Mouse (Mus musculus): ENCODE results near the gene Cdk5r1. TPM values are rescaled to one million over a fixed set of nuclear protein-coding genes. Genes with fewer than 3 reads are reported as not detected.

Gene Cdk5r1
- polyA plus RNA-seq, 1 experiment from 2014 or later: 0.55 TPM

- H3K36me3 ChIP-seq (ENCODE audit: control insufficient read depth, insufficient read depth): no peaks in the 10 kb centered on the region
- no peak for ATAC-seq (replicated peaks; ENCODE audit: extremely low read depth, insufficient read depth, low FRiP score)
- H3K27me3 ChIP-seq (ENCODE audit: control insufficient read depth, insufficient read depth, low read length): no peaks in the 10 kb centered on the region
- peaks cover 24% of the 10 kb centered on the region for H3K4me1 ChIP-seq (ENCODE audit: control insufficient read depth, insufficient read depth, low read length)
- no peak overlapping the region for H3K4me2 ChIP-seq (ENCODE audit: low read depth, low read length)
- WGBS: 56% methylated on average over 10 of the region's 10 CpGs
- H3K9me3 ChIP-seq (replicated peaks; ENCODE audit: control insufficient read depth, low read length): no peaks in the 10 kb centered on the region
- no peak overlapping the region for H3K27ac ChIP-seq (ENCODE audit: low read length)
- H3K9ac ChIP-seq (ENCODE audit: low read length): no peak overlapping the region
- no peak overlapping the region for H3K4me3 ChIP-seq (ENCODE audit: low read length)
These were observed 20.5 kb downstream of the Cdk5r1 start for GRCm38 (mm10) chr11:80497225-80497919.

- peak overlapping the region; percentile 30 for H3K27ac ChIP-seq (ENCODE audit: low read length)
- H3K36me3 ChIP-seq (ENCODE audit: control insufficient read depth, insufficient read depth): no peaks in the 10 kb centered on the region
- no peaks in the 10 kb centered on the region for H3K9me3 ChIP-seq (replicated peaks; ENCODE audit: control insufficient read depth, low read length)
- H3K4me2 ChIP-seq (ENCODE audit: low read depth, low read length): peak overlapping the region; percentile 44; the same call in 1 of the 2 replicates
- H3K4me3 ChIP-seq (ENCODE audit: low read length): no peak overlapping the region
- peak; percentile 11; the same call in 1 of the 2 replicates for ATAC-seq (replicated peaks; ENCODE audit: extremely low read depth, insufficient read depth, low FRiP score)
- 38% methylated on average over 11 of the region's 11 CpGs for WGBS
- H3K9ac ChIP-seq (ENCODE audit: low read length): no peak overlapping the region
- H3K4me1 ChIP-seq (ENCODE audit: control insufficient read depth, insufficient read depth, low read length): peaks cover 20% of the 10 kb centered on the region
- H3K27me3 ChIP-seq (ENCODE audit: control insufficient read depth, insufficient read depth, low read length): no peaks in the 10 kb centered on the region
These were observed 21.7 kb downstream of the Cdk5r1 start for GRCm38 (mm10) chr11:80498328-80499070.

GRCm38 (mm10) chr11:80499550-80499952 is 22.7 kb downstream of the Cdk5r1 start:
- no peaks in the 10 kb centered on the region for H3K9me3 ChIP-seq (replicated peaks; ENCODE audit: control insufficient read depth, low read length)
- H3K36me3 ChIP-seq (ENCODE audit: control insufficient read depth, insufficient read depth): no peaks in the 10 kb centered on the region
- no peak overlapping the region for H3K4me3 ChIP-seq (ENCODE audit: low read length)
- ATAC-seq (replicated peaks; ENCODE audit: extremely low read depth, insufficient read depth, low FRiP score): 0 out of 2 replicates have a peak, but pooled peaks have one; percentile 26
- peak overlapping the region; percentile 30 for H3K27ac ChIP-seq (ENCODE audit: low read length)
- H3K9ac ChIP-seq (ENCODE audit: low read length): no peak overlapping the region
- H3K4me2 ChIP-seq (ENCODE audit: low read depth, low read length): no peak overlapping the region
- WGBS: 72% methylated on average over 4 of the region's 4 CpGs
- no peaks in the 10 kb centered on the region for H3K27me3 ChIP-seq (ENCODE audit: control insufficient read depth, insufficient read depth, low read length)
- peaks cover 20% of the 10 kb centered on the region for H3K4me1 ChIP-seq (ENCODE audit: control insufficient read depth, insufficient read depth, low read length)

DNA sequence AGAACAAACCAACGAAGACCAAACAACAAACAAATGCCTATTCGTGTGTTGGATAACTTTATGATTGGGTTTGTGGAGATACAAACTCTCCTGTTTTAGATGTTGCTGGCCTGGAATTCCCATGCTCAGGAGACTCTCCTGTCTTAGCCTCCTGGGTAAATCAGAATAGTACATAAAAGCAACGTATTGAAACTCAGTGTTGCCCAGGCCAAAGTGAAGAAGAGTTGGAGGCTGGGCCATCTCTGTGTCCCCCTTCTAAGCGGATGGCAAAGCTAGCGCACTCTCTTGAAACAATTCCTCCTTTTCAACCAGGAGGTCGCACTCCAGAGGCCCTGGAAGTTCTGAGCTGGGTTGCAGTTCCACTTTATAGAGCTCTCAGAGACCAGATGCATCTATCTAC is 26.5 kb downstream of the Cdk5r1 start:
- WGBS: 86% methylated on average over 6 of the region's 6 CpGs
- H3K4me3 ChIP-seq (ENCODE audit: low read length): no peak overlapping the region
- H3K4me2 ChIP-seq (ENCODE audit: low read depth, low read length): no peak overlapping the region
- no peak overlapping the region for H3K27ac ChIP-seq (ENCODE audit: low read length)
- ATAC-seq (replicated peaks; ENCODE audit: extremely low read depth, insufficient read depth, low FRiP score): no peak
- H3K36me3 ChIP-seq (ENCODE audit: control insufficient read depth, insufficient read depth): no peaks in the 10 kb centered on the region
- H3K27me3 ChIP-seq (ENCODE audit: control insufficient read depth, insufficient read depth, low read length): no peaks in the 10 kb centered on the region
- H3K4me1 ChIP-seq (ENCODE audit: control insufficient read depth, insufficient read depth, low read length): peaks cover 18% of the 10 kb centered on the region
- H3K9me3 ChIP-seq (replicated peaks; ENCODE audit: control insufficient read depth, low read length): no peaks in the 10 kb centered on the region
- no peak overlapping the region for H3K9ac ChIP-seq (ENCODE audit: low read length)

DNA sequence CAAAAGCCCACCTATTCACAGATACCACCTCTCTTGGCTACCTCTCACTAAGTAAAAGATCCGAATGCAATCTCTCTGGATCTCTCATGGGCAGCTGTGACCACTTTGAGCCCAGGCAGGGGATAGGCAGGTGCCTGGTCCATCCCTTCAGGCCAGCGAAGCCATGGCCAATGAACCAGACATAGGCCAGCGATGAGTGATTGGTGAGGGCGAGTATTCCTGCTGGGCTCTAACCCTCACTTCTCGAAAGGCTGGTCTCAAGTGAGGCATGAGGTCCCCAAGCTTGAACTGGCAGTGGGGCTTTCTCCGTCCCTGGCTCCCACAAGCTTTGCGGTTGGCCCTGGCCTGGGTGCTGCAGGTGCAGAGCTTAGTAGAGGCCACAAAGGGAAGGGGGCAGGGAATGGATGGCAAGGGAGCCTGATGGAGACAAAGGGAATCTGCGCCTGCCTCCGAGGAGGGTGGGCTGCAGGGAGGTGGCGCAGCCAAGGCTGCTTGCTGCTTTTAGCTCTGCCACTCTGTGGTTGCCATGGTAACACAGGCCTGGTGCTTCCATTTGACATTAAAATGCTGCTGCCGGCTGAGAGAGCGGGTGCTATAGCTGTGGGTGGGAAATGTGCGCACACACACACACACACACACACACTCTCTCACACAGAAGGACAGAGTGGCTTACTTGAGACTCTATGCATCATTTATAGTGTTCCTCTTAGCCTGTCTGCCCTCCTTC is 27.1 kb downstream of the Cdk5r1 start:
- Histone ChIP-seq H3K27ac (ENCODE audit: low read length) (no peak overlapping the region), H3K27me3 (ENCODE audit: control insufficient read depth, insufficient read depth, low read length) (no peaks in the 10 kb centered on the region), H3K9me3 (replicated peaks; ENCODE audit: control insufficient read depth, low read length) (no peaks in the 10 kb centered on the region), H3K4me3 (ENCODE audit: low read length) (no peak overlapping the region), H3K4me1 (ENCODE audit: control insufficient read depth, insufficient read depth, low read length) (peaks cover 15% of the 10 kb centered on the region), H3K36me3 (ENCODE audit: control insufficient read depth, insufficient read depth) (no peaks in the 10 kb centered on the region), H3K9ac (ENCODE audit: low read length) (no peak overlapping the region), H3K4me2 (ENCODE audit: low read depth, low read length) (no peak overlapping the region)
- ATAC-seq (replicated peaks; ENCODE audit: extremely low read depth, insufficient read depth, low FRiP score): no peak
- 50% methylated on average over 13 of the region's 13 CpGs for WGBS

DNA sequence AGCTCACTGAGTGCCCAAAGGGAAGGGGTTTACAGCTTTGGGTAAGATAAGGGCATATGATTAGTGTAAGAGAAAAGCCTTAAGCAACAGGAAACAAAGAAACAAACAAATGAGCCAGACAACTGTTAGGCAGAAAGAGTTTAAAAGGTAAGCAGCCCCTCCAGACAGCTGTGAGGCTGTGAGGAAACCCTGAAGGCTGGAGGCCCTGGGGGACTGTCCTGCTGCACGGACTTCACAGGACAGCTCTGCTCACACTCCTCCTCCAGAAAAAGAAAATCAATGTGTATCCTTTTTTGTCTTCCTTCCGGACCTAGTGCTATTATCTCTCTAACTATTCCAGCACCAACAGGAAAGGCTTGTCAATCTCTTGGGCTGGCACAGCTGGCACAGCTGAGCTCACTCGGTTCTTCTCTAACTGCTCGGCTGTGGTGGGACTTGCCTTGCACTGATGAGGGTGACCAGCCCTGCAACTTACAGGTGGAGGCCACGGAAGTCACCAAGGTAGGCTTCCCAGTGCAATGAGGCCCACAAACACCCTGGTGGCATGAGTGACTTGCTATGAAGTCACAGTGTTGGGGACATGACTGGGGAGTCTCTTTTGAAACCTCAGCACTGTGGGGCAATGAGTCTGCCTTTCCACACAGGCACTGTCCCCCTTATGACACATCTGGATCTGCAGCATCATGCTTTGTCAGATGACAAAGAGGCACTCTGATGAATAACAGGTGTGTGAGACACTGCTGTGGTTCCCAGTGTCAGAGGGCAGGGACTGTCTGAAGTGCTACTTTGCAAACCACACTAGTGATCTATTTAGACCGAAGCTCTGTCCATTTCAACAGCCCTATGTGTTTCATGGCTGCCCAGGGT is 27.9 kb downstream of the Cdk5r1 start:
- Histone ChIP-seq H3K27ac (ENCODE audit: low read length) (no peak overlapping the region), H3K4me3 (ENCODE audit: low read length) (no peak overlapping the region), H3K36me3 (ENCODE audit: control insufficient read depth, insufficient read depth) (no peaks in the 10 kb centered on the region), H3K27me3 (ENCODE audit: control insufficient read depth, insufficient read depth, low read length) (no peaks in the 10 kb centered on the region), H3K4me1 (ENCODE audit: control insufficient read depth, insufficient read depth, low read length) (peaks cover 13% of the 10 kb centered on the region), H3K9ac (ENCODE audit: low read length) (no peak overlapping the region), H3K4me2 (ENCODE audit: low read depth, low read length) (no peak overlapping the region), H3K9me3 (replicated peaks; ENCODE audit: control insufficient read depth, low read length) (no peaks in the 10 kb centered on the region)
- ATAC-seq (replicated peaks; ENCODE audit: extremely low read depth, insufficient read depth, low FRiP score): no peak
- 44% methylated on average over 6 of the region's 6 CpGs for WGBS

GRCm38 (mm10) chr11:80505581-80505980 is 28.8 kb downstream of the Cdk5r1 start:
- peaks cover 11% of the 10 kb centered on the region for H3K4me1 ChIP-seq (ENCODE audit: control insufficient read depth, insufficient read depth, low read length)
- H3K9me3 ChIP-seq (replicated peaks; ENCODE audit: control insufficient read depth, low read length): no peaks in the 10 kb centered on the region
- H3K27me3 ChIP-seq (ENCODE audit: control insufficient read depth, insufficient read depth, low read length): no peaks in the 10 kb centered on the region
- ATAC-seq (replicated peaks; ENCODE audit: extremely low read depth, insufficient read depth, low FRiP score): no peak
- no peak overlapping the region for H3K4me3 ChIP-seq (ENCODE audit: low read length)
- no peak overlapping the region for H3K9ac ChIP-seq (ENCODE audit: low read length)
- H3K4me2 ChIP-seq (ENCODE audit: low read depth, low read length): no peak overlapping the region
- no peaks in the 10 kb centered on the region for H3K36me3 ChIP-seq (ENCODE audit: control insufficient read depth, insufficient read depth)
- WGBS: 75% methylated on average over 3 of the region's 3 CpGs
- no peak overlapping the region for H3K27ac ChIP-seq (ENCODE audit: low read length)

DNA sequence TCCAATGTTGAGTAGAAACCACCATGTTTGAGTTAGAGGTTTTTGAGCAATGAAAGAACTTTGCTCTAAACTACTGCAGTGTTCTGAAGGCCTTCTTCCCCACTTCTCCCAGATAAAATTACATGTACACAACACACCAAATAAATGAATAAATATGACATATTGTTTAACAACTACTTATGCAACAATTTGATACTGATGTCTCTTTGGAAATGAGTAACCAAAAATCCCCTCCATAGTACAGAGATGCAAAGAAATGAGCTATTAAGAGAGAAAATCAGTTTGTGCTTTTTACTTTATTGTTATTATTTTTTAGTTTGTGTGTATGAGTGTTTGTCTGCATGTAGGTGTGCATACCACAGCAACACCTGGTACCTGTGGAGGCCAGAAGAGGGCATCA is 29.7 kb downstream of the Cdk5r1 start:
- no peak overlapping the region for H3K4me2 ChIP-seq (ENCODE audit: low read depth, low read length)
- no peaks in the 10 kb centered on the region for H3K36me3 ChIP-seq (ENCODE audit: control insufficient read depth, insufficient read depth)
- no peak for ATAC-seq (replicated peaks; ENCODE audit: extremely low read depth, insufficient read depth, low FRiP score)
- H3K27me3 ChIP-seq (ENCODE audit: control insufficient read depth, insufficient read depth, low read length): no peaks in the 10 kb centered on the region
- H3K9ac ChIP-seq (ENCODE audit: low read length): no peak overlapping the region
- H3K27ac ChIP-seq (ENCODE audit: low read length): no peak overlapping the region
- H3K4me3 ChIP-seq (ENCODE audit: low read length): no peak overlapping the region
- H3K9me3 ChIP-seq (replicated peaks; ENCODE audit: control insufficient read depth, low read length): no peaks in the 10 kb centered on the region
- peaks cover 11% of the 10 kb centered on the region for H3K4me1 ChIP-seq (ENCODE audit: control insufficient read depth, insufficient read depth, low read length)

Measured in heart, embryonic 16.5 days (tissue).